Mouse (Mus musculus) skeletal muscle tissue, adult 2 months (tissue): ENCODE results near the gene Ntm.

Experiments used
- DNase-seq: peaks from one replicate; pipeline ENCODE4 v3.0.0-alpha.2; 2012; ENCODE audit warnings: low read depth, low spot score

The Ntm gene

DNA sequence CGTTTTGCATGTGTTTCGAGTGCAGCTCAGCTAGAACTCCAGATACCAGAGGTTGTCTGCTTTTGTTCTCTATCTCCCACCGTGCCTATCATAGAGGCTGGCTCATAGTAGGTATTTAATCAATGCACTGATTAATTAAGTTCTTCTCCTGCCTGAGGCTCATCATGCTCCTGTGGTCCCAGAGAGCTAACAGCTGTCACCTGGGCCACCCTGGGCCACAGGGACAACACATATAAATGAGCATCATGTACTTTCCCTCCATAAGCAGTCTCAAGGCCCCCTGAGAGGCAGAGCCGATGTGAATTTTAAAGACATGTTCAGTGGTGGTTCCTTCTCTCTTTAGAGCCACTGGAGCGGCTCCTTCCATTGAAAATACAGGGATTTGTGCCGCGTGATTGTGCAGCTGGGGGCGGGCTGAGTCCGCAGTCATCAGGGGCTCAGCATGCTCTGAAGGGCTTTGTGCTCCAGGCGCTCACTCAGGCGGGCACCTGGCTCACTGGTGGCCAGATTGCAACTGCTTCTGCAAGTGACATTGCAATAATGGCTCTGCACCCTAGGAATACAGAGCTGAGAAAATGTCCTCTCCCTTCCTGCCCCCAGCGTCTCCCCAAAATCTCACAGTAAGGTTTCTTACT lies 160.8 kb downstream of the Ntm start:
- no peak for DNase-seq

DNA sequence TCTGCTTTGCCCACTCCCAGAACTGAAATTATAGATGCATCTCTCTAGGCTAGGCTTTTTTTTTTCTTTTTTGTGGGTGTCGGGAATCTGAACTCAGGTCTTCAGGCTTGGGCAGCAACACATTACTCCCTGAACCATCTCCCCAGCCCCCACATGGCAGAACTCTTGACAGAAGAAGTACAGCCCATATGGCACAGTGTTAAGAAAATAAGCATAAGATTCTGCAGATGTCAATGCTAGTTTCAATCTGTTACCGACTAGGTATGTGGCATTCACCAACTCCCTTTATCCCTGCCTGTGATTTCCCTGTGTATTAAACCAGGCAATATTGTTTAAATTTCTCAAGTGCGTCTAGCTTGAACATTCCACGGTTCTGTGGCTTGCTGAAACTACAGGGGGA lies 166.7 kb downstream of the Ntm start:
- no peak for DNase-seq

DNA sequence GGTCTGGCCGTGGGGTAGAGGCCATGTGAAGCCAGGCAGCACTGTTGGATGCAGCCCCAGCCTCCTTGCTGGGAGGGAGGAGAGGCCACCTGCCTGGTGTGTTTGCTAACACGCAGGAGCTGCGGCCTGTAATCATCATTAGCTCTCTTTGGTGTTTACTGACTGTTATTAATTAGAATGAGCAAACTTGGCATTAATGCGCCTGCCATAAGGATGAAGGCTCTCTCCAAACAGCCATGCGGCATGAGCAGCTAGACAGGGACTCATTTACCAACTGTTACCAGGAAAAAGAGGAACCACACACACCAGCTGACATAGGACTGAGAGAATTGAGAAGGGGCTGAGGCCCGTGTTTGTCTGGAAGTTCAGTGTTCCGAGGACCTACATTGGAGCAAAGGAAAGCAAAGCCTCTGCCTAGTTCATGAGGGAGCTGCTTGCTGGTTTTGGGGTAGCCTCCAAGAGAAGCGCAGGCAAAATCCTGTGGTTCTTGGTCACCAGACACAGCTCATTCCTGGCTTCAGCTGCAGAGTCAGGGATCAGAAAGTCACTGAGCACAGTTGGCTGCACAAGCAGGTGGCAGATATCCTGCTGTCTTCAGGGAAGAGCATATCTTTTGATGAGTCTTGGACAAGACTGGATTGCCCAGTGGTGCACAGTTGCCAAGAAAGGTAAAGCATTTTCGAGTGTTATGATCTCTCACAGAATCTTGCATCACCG lies 171.6 kb downstream of the Ntm start:
- no peak for DNase-seq

DNA sequence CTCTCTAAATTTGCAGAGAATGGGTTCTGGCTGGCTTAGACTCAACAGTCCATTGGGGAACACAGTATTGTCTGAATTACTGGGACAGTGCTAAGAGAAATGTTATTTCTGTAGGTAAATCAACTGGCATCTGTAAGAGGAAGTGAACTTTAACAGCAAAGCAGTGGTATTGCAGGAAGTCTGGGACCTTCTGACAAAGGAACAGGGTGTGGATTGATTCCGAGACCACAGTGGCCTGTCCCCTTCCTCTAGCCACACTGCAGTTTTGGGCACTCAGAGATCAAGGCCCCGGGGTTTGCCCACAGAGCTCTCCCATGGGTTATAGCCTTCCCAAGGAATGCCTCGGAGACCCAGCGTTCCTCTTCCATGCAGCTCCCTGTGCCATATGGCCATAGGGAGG lies 172.9 kb downstream of the Ntm start:
- no peak for DNase-seq

DNA sequence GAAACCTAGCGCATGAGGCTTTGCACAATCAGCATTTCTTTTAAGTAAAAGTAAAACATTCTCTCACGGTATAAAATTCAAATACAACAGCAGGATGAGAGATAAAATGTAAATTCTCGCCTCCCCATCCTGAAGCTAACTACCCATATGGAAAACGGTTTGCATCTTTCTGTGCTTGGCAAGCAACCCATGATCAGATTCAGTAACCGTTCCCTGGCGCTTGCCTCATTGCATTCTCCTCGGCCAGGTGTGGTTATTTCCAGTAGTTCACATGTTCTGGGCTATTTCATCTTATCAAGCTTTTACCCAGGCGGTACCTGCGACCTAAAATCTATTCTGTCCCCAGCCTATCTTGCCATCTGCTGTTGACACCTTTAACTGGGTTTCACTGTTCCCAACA lies 174.1 kb downstream of the Ntm start:
- DNase-seq: no peak

DNA sequence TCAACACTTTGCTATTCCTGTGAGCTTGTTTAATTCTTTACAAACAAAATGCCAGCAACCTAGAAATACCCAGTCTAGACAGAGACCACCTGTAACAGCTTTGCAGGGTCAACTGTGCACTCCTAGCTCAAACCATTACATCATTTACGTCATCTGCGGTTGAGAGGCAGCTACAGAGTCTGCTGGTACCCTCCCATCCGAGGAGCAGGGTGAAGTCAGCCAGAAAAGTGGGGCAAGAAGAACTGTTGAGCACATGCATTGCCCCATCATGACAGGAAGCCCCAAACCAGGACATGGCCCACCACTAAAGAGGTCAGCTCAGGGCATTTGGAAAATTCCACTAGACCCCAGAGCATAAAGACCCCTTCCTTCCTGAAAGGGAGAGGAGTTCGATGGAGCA lies 175.5 kb downstream of the Ntm start:
- DNase-seq: no peak

DNA sequence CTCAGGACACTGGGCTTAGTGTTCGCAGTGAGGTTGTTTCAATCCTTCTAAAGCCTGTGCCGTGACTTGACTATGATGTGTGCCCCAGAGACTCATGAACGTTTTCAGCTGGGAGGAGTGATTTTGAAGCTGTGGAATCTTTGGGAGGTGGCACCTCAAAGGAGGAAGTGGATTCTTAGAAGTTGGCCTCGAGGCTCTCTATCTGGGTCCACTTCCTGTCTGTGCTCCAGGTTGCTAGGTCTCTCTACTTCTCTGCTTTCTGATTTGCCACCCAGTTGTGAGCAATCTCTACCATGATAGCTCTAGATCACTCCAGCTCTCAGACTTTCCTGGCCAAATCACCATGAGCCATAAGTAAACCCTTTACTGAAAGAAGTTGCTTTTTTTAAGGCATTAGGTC lies 180.2 kb downstream of the Ntm start:
- DNase-seq: no peak

DNA sequence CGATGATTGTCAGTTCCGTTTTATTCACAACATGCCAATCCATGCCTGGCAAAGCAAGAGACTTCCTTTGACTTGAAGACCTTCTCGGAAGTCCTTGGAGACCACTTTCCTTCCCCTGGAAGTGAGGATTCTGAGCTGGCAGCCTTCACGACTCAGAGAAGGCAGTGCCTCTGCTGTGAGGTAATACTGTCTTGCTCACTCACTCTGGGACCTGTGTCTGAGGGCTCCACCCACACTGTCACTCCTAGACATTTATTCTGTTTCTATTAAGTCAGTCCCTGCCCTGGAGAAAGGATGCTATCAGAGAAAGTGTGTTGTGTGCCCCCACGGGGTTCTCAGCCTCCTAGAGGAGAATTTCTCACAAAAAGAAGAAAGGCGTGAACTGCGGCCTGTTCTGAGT lies 183.2 kb downstream of the Ntm start:
- DNase-seq: no peak

DNA sequence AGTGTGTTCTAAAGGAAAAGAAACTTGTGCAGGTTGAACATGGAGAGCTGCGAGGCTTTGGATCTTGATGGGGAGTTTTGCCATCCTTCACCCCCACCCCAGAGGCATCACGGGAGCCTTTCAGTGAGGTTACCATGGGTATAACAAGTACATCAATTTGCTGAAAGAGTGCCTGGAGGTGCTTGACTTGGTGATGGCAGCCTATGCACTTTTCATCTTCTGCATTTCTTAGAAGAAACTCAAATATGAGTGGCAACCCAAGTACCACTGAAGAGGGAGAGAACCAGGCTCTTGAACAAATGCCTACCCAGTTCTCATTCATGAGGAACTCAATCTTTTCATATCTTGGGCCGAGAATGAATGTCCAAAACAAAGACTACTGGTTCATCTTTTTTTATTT lies 186.0 kb downstream of the Ntm start:
- no peak for DNase-seq

DNA sequence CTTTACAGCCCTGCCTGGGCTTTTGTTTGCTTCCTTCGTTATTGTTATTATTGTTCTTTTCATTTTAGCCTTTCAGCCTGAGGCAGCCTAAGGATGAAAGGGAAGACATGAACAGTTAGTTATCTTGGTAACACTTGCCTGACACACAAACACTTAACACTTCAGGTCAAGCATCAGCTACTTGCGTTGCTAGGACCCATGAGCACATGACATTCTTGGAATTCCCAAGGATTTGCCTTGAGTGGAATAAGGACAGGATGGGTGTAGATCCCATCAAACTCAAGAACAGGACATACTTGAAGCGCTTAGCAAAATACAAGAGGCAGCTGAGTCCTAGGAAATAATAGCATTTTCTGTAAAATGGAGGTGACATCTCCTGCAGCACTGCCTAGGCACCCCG lies 186.4 kb downstream of the Ntm start:
- no peak for DNase-seq

DNA sequence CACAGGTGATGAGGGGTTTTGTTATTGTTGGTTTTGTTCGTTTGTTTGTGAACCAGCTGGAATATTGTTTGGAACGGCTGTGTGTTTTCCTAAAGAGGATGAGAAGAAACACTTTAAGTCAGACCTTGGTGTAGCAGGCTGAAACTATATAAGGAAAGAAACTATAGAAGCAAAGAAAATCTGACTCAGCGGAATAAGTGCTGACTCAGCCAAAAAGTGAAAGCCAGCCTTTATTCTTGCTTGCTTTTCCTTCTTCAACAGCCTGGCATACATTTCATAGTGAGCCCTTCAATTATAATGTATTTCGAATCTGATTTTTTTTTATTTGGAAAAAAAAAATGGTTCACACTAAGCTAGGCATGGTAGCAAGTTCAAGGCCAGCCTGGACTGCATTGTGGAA lies 186.9 kb downstream of the Ntm start:
- DNase-seq: no peak

DNA sequence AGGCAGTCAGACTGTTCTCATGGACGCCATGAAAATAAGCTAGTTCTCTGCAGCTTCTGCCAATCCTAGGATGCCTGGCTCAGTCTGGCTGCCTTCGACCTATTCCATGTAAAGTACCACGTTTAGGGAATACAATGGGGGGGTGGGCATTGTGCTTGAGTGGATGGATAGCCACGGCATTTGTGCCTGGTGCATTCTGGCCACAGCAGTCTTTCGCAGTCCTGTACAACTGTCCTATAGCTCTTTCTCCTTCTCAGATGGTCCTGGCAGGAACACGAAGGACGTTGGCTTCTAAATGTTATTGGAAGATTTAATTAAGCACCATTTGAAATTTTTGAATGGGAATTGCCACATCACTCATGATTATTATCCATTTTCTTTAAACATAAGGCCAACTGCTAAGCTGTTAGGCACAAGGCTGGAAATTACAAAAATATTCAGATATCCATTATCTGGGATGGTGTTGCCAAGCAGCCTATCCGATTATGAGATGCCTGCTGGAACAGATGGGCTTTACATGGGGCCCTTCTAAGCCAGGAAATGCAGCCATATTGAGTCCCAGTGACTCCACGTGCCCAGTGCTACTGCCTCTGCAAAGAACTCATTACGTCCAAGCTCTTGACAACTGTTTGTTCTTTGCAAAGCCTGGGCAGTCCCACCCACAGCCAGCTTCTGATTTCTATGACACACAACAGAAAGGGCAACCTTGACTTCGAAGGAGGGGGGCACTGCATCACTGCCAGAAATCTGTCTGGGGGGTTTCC lies 190.1 kb downstream of the Ntm start:
- DNase-seq: no peak

DNA sequence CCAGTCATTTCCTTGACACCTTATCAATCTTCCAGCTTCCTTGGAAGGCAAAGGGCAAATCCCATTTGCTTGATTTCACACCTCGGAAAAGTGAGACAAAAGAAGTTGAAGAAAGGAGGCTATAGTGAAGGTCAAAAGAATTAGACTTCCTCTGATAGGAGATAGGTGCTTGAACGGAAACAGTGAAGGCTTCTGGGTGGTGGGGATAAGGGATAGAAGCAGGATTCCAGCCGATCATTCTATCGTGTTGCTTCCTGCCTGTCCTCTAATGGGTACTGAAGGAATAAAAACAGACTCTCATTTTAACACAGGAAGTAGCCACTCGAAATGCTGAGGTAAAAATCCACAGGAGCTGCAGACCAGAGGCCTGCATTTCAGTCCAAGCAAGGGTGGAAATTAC lies 191.1 kb downstream of the Ntm start:
- DNase-seq: no peak

DNA sequence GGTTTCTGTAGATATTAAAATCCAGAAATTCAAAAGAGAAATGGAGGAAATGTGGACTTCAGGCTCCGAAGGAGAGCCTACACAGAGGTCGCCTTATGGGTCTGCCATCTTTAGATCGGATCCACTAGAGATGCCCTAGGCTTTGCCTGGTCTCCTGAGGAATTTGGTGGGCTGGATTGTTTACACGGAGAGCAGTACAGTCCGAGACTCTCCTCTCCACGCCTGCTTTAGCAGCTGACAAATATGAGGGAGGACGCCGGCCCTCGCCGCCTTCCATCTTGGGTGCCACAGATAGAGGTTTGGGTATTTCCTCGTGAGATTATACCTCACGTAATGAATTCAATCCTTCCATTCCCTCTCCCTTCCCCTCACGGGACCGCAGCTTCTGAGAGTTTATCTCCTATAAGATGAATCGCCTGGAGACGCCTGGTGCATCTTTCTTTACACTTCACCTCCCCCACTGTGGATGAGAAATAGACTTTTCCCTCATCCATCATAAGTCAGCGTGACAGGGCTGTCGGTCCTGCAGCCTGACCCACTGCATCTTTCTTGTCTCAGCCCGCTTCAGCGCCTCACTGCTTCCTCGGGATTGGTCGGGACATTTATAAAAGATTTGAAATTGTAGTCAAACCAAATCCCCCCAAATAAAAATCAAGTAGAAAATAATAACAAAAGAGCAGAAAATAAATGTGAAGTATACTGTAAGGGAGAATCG lies 191.7 kb downstream of the Ntm start:
- DNase-seq: no peak

DNA sequence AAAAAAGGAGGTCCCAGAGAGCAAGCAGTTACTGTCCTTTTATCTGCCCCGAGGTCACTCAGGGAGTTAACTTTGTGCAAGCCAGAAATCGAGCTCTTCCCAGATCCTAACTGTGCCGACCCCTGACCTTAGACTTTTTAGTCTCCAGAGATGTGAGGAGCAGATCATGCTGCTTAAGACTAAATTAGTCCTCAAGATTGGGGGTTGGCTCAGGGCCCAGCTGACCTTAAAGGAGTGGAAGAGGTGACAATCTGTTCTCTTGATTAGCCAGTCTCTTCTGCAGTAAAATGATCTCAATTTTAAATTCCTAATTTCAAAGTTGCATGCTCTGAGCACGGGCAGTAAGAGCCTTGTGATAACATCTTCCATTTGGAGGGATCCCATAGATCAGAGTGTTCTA lies 193.6 kb downstream of the Ntm start:
- no peak for DNase-seq

DNA sequence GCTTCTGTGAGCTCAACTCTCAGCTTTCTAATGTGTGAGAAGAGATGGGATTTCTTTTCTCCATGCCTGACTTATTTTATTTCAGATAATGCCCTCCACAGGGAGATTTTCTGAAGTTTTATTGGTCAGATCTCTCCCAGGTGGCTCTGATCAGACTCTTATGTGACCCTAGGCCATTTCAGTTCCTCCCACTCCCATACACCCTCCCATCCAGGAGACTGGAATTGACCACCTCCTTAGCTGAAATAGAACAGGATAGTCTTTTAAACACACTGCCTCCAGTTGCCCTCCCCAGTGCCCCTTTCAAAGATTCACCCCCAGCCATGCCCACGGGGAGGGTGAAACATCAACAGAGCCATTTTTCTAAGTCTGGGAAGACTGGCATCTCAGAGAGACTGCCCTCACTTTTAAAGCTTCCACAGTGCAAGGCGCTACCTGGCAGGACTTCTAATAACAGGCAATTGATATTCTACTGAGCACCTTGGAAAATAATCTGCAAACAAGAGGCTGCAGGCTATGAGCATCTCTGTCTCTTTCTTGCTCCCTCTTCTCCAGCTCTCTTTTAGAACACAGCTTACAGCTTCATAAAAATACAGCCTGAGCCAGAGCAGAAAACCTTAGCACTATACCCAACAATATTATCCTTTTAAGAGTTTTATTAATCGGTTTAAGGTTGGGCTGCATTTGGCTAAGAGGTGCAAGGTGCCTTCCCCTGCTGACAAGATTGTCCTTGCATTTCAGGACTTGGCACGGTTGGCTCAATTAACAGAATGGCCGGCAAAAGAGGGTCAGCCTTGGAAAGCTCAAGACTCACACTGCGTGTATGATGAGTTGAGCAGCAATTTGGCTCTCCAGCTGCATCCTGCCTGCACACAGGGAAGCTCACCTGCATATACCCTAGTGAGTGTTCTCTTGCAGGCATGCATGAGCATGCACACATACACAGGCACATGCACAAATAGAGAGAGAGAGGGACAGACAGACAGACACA lies 196.7 kb downstream of the Ntm start:
- no peak for DNase-seq

DNA sequence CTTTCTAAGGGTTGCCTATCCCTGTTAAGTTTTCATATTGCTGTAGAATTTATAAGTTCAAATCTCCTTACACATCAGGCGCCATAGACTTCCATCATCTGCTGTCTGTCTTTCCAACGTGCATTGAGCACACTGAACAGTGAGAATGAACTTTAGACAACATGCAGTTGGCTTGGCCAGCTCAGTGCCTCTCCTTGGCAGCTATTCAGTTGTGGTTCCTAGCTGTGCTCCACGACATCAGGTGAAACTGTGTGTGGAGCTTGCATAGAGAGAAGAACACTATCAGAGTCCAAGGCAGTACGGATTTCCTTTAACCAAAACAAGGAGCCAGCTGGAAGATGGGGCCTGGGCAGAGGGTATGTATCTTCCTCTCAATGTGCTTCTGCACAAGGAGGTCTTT lies 199.6 kb downstream of the Ntm start:
- DNase-seq: no peak

DNA sequence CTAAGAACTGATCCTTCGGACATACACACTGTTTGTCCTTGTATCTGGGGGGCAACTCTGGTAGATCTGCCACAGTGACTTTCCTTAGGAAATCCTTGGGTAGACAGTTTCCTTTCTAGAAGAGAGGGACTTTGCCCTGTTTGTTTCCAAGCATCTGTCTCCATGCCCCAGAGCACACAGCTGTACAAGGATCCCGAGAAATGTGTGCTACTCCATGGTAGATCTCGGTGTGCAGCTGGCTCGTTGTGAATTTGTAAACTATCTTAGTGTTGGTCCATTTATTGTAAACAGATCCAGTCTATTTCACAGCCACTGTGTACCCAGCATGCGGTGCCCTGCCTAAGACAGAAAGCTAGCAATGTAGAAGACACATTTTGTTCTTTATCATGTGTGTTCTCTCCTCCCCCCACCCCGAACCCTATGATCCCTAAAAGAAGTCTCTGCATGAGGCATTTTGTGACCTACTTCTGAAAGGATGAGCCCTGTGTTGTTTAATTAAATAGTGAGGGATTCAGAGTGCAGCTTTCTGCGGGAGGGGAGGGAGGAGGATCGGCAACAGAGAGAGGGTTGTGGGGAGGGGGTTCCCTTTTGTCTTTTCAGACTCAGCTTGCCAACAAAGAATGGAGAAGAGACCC lies 200.9 kb downstream of the Ntm start:
- no peak for DNase-seq

DNA sequence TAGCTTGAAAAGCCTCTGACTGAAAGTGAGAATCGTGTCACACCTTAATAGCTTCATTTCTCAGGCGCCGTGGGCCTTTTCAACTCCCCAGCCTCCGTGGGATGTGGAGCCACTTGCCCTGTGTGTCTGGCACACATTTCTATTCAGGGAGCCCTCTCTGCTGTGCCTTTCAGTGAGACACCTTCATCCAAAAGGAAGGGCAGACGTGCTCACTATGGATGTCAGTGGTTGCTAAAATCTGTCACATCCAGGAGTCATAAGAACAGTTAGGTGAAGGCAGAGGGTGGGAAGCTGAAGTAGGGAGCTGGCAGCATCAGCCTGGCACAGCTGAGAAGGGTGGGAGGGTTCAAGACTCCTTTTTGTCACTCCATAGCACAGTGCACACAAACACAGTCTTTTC lies 201.4 kb downstream of the Ntm start:
- DNase-seq: no peak

DNA sequence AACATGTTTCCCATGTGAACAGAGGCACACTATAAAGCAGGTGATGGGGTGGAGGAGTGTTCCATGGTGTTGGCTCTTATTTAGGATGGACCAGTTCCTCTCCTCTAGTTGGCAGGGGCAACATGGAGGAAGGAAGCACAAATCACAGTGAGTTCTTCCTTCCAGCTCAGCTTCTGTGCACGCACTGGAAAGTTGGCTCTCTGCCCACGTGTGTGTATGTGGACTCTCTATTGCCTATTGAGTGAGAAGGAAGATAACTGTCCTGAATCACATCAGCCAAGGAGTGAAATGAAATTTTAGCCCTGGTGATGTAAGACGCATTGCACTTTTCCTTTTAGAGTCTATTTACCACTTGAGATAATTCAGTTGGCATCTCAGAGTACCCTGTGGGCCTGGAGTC lies 203.0 kb downstream of the Ntm start:
- DNase-seq: no peak

DNA sequence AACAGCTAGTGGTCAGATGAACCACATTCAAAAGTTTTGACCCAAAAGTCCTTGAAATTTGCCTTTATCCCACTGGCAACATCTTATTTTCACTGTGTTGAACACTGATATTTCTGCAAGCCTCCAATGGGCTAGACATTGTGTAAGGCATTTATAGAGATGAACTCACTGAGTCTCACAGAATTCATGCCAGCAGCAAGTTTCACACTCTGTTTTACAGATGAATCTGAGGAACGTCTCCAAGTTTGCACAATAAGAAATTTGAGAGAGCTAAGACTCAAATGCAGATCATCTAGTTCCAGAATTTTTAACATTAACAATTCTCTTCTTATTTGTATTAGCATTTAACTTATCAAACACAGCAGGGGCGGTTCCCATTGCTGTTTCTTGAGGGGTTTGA lies 203.9 kb downstream of the Ntm start:
- no peak for DNase-seq
